Comparison of ENCODE assay signal across 7 mouse cellular contexts in genomic region chr5:33658664-33659050, GRCm38 (mm10). TPM values are rescaled to one million over a fixed set of nuclear protein-coding genes. Genes with fewer than 3 reads are reported as not detected.
DNase-seq lines count a peak whose midpoint lies in the region; ATAC-seq lines count a peak whose summit lies in the region.

No protein-coding gene starts in this region.

- WGBS in neural tube, embryonic 11.5 days, result under 1% methylated on average over 26 of the region's 26 CpGs
- WGBS in forebrain, embryonic 11.5 days, result 0% methylated on average over 26 of the region's 26 CpGs
- WGBS in liver, embryonic 12.5 days (ENCODE audit: insufficient replicate concordance), result under 1% methylated on average over 26 of the region's 26 CpGs

- peak overlapping the region; percentile 72 for H3K4me3 ChIP-seq in neural tube, embryonic 11.5 days (ENCODE audit: low read depth, low read length)
- peak overlapping the region; percentile 68 for H3K4me3 ChIP-seq in forebrain, embryonic 11.5 days (ENCODE audit: low read depth, low read length)
- peak overlapping the region; percentile 97 for H3K4me3 ChIP-seq in liver, embryonic 12.5 days

- DNase-seq in neural tube, embryonic 11.5 days (ENCODE audit: low spot score), result no peak
- DNase-seq in neural tube, embryonic 10.5 days (ENCODE audit: extremely low spot score, low spot score), result no peak
- no peak for DNase-seq in forebrain, embryonic 11.5 days (ENCODE audit: low spot score)
- DNase-seq in testis, postnatal 10 days (ENCODE audit: low spot score), result peak; percentile 50
- no peak for DNase-seq in right cerebral cortex, postnatal 25 days
- no peak for DNase-seq in gastrocnemius, adult 18-20 months (ENCODE audit: low spot score)

- no peaks in the 10 kb centered on the region for H3K9me3 ChIP-seq in neural tube, embryonic 11.5 days (ENCODE audit: control insufficient read depth, low read length)
- H3K9me3 ChIP-seq in forebrain, embryonic 11.5 days (ENCODE audit: control insufficient read depth, low read length), result no peaks in the 10 kb centered on the region
- H3K9me3 ChIP-seq in liver, embryonic 12.5 days (replicated peaks), result no peaks in the 10 kb centered on the region

- peaks cover 8% of the 10 kb centered on the region for H3K4me1 ChIP-seq in neural tube, embryonic 11.5 days (ENCODE audit: control insufficient read depth, insufficient read depth, low read length)
- peaks cover 10% of the 10 kb centered on the region; the same call in 1 of the 2 replicates for H3K4me1 ChIP-seq in forebrain, embryonic 11.5 days (replicated peaks; ENCODE audit: control insufficient read depth, insufficient read depth, low read length)
- peaks cover 56% of the 10 kb centered on the region for H3K4me1 ChIP-seq in liver, embryonic 12.5 days

- peak overlapping the region; percentile 74 for H3K9ac ChIP-seq in neural tube, embryonic 11.5 days (ENCODE audit: low read length)
- peak overlapping the region; percentile 74 for H3K9ac ChIP-seq in forebrain, embryonic 11.5 days (ENCODE audit: low read length)
- peak overlapping the region; percentile 96 for H3K9ac ChIP-seq in liver, embryonic 12.5 days

- H3K27ac ChIP-seq in neural tube, embryonic 11.5 days (ENCODE audit: low read depth, low read length), result 0 out of 2 replicates have a peak overlapping the region, but pooled peaks have one; percentile 14
- peak overlapping the region; percentile 91 for H3K27ac ChIP-seq in forebrain, embryonic 11.5 days (ENCODE audit: low read depth, low read length)
- peak overlapping the region; percentile 95 for H3K27ac ChIP-seq in liver, embryonic 12.5 days

- peak; percentile 1; the same call in 1 of the 2 replicates for ATAC-seq in neural tube, embryonic 11.5 days (ENCODE audit: insufficient read depth, low FRiP score, low TSS enrichment)
- ATAC-seq in forebrain, embryonic 11.5 days (replicated peaks; ENCODE audit: low FRiP score), result peak; percentile 10; the same call in 1 of the 2 replicates
- peak; percentile 8 for ATAC-seq in liver, embryonic 12.5 days

- H3K27me3 ChIP-seq in neural tube, embryonic 11.5 days (ENCODE audit: control insufficient read depth, insufficient read depth, low read length), result no peaks in the 10 kb centered on the region
- H3K27me3 ChIP-seq in forebrain, embryonic 11.5 days (ENCODE audit: control insufficient read depth, insufficient read depth, low read length), result no peaks in the 10 kb centered on the region
- H3K27me3 ChIP-seq in liver, embryonic 12.5 days (replicated peaks), result no peaks in the 10 kb centered on the region

- H3K4me2 ChIP-seq in neural tube, embryonic 11.5 days (ENCODE audit: low read depth), result peak overlapping the region; percentile 40
- peak overlapping the region; percentile 96 for H3K4me2 ChIP-seq in forebrain, embryonic 11.5 days (ENCODE audit: low read depth, low read length, severe bottlenecking)
- H3K4me2 ChIP-seq in liver, embryonic 12.5 days, result peak overlapping the region; percentile 98

- peaks cover 6% of the 10 kb centered on the region for H3K36me3 ChIP-seq in neural tube, embryonic 11.5 days (ENCODE audit: control insufficient read depth, insufficient read depth, low read length)
- H3K36me3 ChIP-seq in forebrain, embryonic 11.5 days (ENCODE audit: control insufficient read depth, insufficient read depth, low read length), result peaks cover 13% of the 10 kb centered on the region; the same call in 1 of the 2 replicates
- H3K36me3 ChIP-seq in liver, embryonic 12.5 days, result peaks cover 62% of the 10 kb centered on the region

RNA-seq across cellular contexts. Expression of gene Tmem129, which starts 0.4 kb away (rescaled TPM):
- polyA plus RNA-seq in neural tube, embryonic 11.5 days (2014; fragmentation: Nextera tagmentation; extraction: Ambion mirVana), result 38.6 and 39.7 TPM in 2 replicates
- polyA plus RNA-seq in forebrain, embryonic 11.5 days (2014; fragmentation: Nextera tagmentation; extraction: Ambion mirVana), result 39.3 and 41.8 TPM in 2 replicates
- 26.4 and 27.3 TPM in 2 replicates for polyA plus RNA-seq in liver, embryonic 12.5 days (2016; fragmentation: Nextera tagmentation; extraction: Ambion mirVana)
- total RNA-seq in gastrocnemius, adult 18-20 months (2021), result 1 to 10 TPM; 8.4 TPM

RNA-seq across cellular contexts. Expression of gene Tacc3, which starts 0.7 kb away (rescaled TPM):
- 238 and 260 TPM in 2 replicates for polyA plus RNA-seq in neural tube, embryonic 11.5 days (2014; fragmentation: Nextera tagmentation; extraction: Ambion mirVana)
- 331 and 332 TPM in 2 replicates for polyA plus RNA-seq in forebrain, embryonic 11.5 days (2014; fragmentation: Nextera tagmentation; extraction: Ambion mirVana)
- 199 and 203 TPM in 2 replicates for polyA plus RNA-seq in liver, embryonic 12.5 days (2016; fragmentation: Nextera tagmentation; extraction: Ambion mirVana)
- 1 to 10 TPM; 1.3 to 1.7 TPM for total RNA-seq in gastrocnemius, adult 18-20 months (2021)

RNA-seq across cellular contexts. Expression of gene Slbp, which starts 6.3 kb away (rescaled TPM):
- 242 and 267 TPM in 2 replicates for polyA plus RNA-seq in neural tube, embryonic 11.5 days (2014; fragmentation: Nextera tagmentation; extraction: Ambion mirVana)
- polyA plus RNA-seq in forebrain, embryonic 11.5 days (2014; fragmentation: Nextera tagmentation; extraction: Ambion mirVana), result 295 and 321 TPM in 2 replicates
- 326 and 340 TPM in 2 replicates for polyA plus RNA-seq in liver, embryonic 12.5 days (2016; fragmentation: Nextera tagmentation; extraction: Ambion mirVana)
- total RNA-seq in gastrocnemius, adult 18-20 months (2021), result 1 to 10 TPM; 5.7 to 8.1 TPM

RNA-seq across cellular contexts. Expression of gene Gm9903, which starts 28.9 kb away (rescaled TPM):
- polyA plus RNA-seq in neural tube, embryonic 11.5 days (2014; fragmentation: Nextera tagmentation; extraction: Ambion mirVana), result 0.58 and 0.77 TPM in 2 replicates
- 0.48 and 0.55 TPM in 2 replicates for polyA plus RNA-seq in forebrain, embryonic 11.5 days (2014; fragmentation: Nextera tagmentation; extraction: Ambion mirVana)
- polyA plus RNA-seq in liver, embryonic 12.5 days (2016; fragmentation: Nextera tagmentation; extraction: Ambion mirVana), result 0.11 and 0.19 TPM in 2 replicates
- total RNA-seq in gastrocnemius, adult 18-20 months (2021), result under 1 TPM; 0.34 to 0.38 TPM

RNA-seq across cellular contexts. Expression of gene Fam53a, which starts 29.2 kb away (rescaled TPM):
- 53.4 and 59.3 TPM in 2 replicates for polyA plus RNA-seq in neural tube, embryonic 11.5 days (2014; fragmentation: Nextera tagmentation; extraction: Ambion mirVana)
- 71.4 and 74.4 TPM in 2 replicates for polyA plus RNA-seq in forebrain, embryonic 11.5 days (2014; fragmentation: Nextera tagmentation; extraction: Ambion mirVana)
- 32.4 and 40.7 TPM in 2 replicates for polyA plus RNA-seq in liver, embryonic 12.5 days (2016; fragmentation: Nextera tagmentation; extraction: Ambion mirVana)
- total RNA-seq in gastrocnemius, adult 18-20 months (2021), result 10 to 100 TPM; 57.4 to 66.2 TPM

Comparison
In these comparisons a context has a peak if more than half of its experiments do, and no peak if none do; other contexts are left out.
1. H3K27ac ChIP-seq: peak in every context shown above with its lines; median percentile 95 in liver, embryonic 12.5 days; 91 in forebrain, embryonic 11.5 days; 14 in neural tube, embryonic 11.5 days.
2. H3K4me2 ChIP-seq: peak in every context shown above with its lines; median percentile 98 in liver, embryonic 12.5 days; 96 in forebrain, embryonic 11.5 days; 40 in neural tube, embryonic 11.5 days.